Mouse (Mus musculus) cerebellum, adult 18-20 months (tissue): Measurements from ENCODE around the gene Ifnab.
A peak's percentile ranks its signal among the peaks of the same experiment; 100 is the strongest.

ENCODE experiments used
- DNase-seq, 2 experiments: peaks; one replicate each; pipeline ENCODE4 v3.0.0; 2021

The Ifnab gene

DNA sequence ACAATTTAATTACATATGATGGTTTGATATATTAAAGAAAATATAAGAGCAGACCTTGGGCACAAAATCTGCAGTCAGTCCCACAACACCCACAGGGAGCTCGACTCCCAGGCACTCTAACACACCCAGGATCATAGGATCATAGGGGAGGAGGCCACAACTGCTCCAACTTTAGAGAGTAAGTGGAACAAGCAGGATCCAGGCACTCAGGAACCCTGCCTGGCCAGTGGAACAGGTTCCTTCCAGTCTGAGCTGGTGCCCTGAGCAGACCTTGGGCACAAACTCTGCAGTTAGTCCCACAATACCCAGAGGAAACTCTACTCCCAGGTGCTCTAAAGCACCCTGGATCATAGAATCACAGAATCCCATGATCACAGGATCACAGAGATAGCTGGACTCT lies 35.7 kb downstream of the Ifnab start:
- DNase-seq: no peak

DNA sequence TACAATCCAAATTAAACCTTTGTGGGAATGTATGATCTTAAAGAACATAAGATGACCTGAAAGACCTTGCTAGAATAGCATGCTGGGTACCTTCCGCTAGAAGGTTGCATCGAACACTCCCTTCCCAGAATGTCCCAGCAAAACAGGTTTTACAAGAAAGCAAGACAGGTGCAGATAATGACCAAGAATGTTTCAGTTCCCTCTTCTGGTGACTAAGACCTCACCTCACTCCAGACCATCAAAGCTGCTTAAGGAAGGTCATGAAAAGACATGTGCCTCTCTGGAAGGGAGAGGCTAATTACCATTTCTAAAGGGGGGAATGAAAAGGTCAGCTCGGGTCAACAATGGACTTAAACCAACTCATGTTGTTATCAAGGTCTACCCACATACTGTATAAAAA lies 37.5 kb downstream of the Ifnab start:
- no peak for DNase-seq

DNA sequence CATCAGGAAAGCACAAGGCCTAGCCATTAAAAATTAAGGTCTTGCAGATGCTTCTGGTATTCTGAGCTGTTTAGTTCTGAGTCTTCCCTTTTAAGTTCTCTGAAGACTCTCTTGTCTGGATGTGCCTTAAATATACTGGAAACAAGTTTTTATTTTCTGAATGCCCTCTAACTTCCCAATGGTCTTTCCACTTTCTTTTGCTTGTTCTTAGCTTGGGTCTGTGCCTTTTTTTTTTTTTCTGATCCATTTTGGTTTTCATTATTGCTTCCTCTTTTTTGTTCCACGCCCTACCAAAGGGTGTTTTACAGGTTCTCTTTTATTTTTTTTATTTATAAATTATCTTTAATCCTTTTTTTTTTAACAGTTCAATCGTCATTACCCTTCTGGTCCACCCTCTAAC lies 46.8 kb downstream of the Ifnab start, which contains the start of gene Ifna13:
Ifna13 (minus strand) TSS at position 101 of the 400 bp plus-strand sequence.
- DNase-seq: no peak

DNA sequence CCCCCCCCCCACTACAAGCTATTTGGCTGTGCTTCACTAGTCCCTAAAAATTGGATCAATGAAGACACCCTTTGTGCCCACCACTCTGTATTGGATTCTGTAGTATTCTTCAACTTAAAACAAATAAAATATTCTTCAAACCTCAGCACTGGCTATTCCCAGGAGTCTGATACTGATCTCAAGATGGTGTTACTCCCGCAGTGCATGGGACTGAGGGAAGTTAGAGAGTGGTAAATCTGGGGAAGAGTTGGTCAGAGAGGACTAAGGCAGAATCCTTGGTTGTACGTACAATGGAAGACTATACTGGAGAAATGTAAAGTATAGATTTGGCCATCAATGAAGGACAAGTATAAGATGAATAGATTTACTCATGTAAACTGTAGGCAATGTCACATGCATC lies 48.6 kb downstream of the Ifnab start:
- no peak for DNase-seq

DNA sequence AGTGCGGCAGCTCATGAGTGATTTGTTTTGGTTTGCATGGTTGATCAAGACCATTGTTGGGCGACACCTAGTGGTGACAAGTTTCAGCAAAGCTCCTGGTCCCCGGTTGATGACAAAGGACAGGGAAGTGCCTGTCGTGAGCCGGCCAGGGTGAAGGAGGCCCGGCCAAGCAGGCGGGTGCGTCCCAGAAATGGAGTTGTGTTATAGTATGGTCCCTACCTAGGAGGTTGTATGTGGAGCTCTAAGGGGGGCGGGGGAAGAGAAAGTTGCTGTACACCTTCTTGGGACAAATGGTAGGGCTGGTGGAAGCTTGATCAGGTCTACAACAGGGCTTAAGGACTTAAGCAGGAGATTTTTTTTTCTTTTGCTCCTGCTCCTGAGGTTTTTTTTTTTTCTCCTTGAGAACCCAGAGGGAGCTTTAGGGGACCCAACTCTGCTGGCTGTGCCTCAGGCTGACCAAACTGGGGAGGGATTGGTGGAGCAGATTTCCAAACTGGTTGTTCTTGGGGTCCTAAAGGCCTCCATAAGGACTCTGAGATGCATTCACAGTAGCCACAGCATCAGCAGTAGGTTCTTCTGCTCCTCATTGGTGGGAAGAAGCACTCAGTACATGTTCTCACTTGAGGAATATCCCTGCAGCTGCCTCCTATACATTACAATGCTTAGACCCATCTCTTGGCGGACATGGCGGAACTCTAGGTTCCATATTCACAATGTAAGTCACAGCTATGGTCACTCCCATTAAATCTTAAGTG lies 49.9 kb downstream of the Ifnab start:
- DNase-seq: peak; percentile 93 to 97

DNA sequence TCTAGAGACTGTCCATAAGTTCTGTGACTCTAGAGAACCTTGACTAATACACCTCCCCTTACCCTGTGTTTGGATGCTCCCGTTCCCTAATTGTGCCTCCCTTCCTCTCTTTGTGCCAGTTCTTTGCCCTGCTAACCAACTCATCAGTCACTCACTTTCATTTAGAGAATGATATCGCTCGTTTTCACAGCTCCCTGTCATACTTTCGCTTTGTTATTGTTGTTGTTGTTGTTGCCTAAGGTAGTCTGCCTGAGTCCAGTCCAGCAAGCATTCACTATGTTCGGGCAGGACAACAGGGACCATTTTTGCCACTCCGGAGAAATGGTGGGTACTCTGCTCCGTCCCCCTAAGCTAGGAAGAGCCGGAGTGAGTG lies 50.5 kb downstream of the Ifnab start:
- DNase-seq: no peak
